Mouse (Mus musculus) left cerebral cortex, postnatal 4 days (tissue): ENCODE results near the gene Muc5b. TPM values are rescaled to one million over a fixed set of nuclear protein-coding genes. Genes with fewer than 3 reads are reported as not detected.

Experiments used
- DNase-seq: peaks from one replicate; pipeline ENCODE4 v3.0.0-alpha.2; 2022
- intact Hi-C: fragments of 180-260 bp; cut with DNase I; formaldehyde crosslinking; loops from one replicate; pipeline ENCODE4 v1.15.1; 2025
- total RNA-seq, 2 experiments: library from RNA; stranded (reverse); gene quantifications; 2 replicates each; pipeline ENCODE4 v1.2.3; 2021

The Muc5b gene
- total RNA-seq, 2 experiments from 2014 or later: not detected

GRCm38 (mm10) chr7:141902269-141902729 is 63.4 kb downstream of the Muc5b start:
- intact Hi-C loops: no loop called here
- peak; percentile 100 for DNase-seq

- no peak for DNase-seq
- intact Hi-C loops: no loop called here
Measured at GRCm38 (mm10) chr7:141902791-141903190, 63.9 kb downstream of the Muc5b start.

GRCm38 (mm10) chr7:141908591-141908990 is 69.7 kb downstream of the Muc5b start:
- no peak for DNase-seq
- intact Hi-C loops: no loop called here

GRCm38 (mm10) chr7:141911305-141911704 is 72.4 kb downstream of the Muc5b start:
- intact Hi-C loops: no loop called here
- no peak for DNase-seq

GRCm38 (mm10) chr7:141918407-141918806 is 79.5 kb downstream of the Muc5b start, which contains the start of gene Tollip:
TSS of gene Tollip (minus strand) at chr7:141918507.
- intact Hi-C loops: no loop called here
- no peak for DNase-seq

Other genes starting within 250 kb of the Muc5b start
- not detected for gene Muc6, start 183.8 kb upstream of the Muc5b start, total RNA-seq
- 1 to 10 TPM in 1 of 2 experiments, under 1 TPM in 1; 0.68 to 1.4 TPM for gene Muc2, start 148.7 kb upstream of the Muc5b start, total RNA-seq
- gene Muc5ac, start 50.1 kb upstream of the Muc5b start, total RNA-seq: not detected
- gene Tollip, start 79.4 kb downstream of the Muc5b start, total RNA-seq: 10 to 100 TPM; 77.1 to 81.7 TPM
- 100 to 1,000 TPM; 167 TPM for gene Brsk2, start 110.7 kb downstream of the Muc5b start, total RNA-seq
- 10 to 100 TPM; 21.1 to 21.2 TPM for gene Mob2, start 222.0 kb downstream of the Muc5b start, total RNA-seq